1 mouse cellular context compared by ENCODE assay signal in the genomic region with DNA sequence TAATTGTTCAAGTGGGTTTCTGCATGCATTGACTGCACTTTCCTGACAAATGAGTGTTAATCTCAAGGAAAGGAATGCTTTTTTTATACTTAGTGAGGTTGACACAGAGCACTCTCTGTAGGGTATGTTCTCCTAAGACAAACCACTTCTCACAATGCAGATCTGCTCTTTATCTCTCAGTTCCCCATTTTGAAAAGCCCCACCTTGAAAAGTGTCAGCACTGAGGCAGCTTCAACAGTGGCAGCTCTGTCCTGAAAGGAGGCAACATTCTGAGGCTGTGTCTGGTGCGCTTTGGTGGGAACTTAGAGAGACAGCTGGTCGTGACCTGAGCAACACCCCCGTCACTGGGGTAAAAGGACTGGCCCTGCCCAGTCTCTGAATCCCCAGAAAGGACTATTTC.
TF ChIP-seq lines count a peak whose summit lies in the region.

No protein-coding gene starts in this region.

TF ChIP-seq in CH12.LX, 34 proteins besides CTCF, POLR2A, EP300 and RAD21:
- TF ChIP-seq MXI1 (IDR thresholded peaks at IDR 0.05; ENCODE audit: low read depth, low read length) (no peak), ZMIZ1 (IDR thresholded peaks at IDR 0.05; ENCODE audit: low read depth, low read length) (no peak), TCF12 (IDR thresholded peaks at IDR 0.05; ENCODE audit: low read depth, low read length) (peak; percentile 40; the same call in 1 of the 2 replicates), IRF4 (IDR thresholded peaks at IDR 0.05; ENCODE audit: low read depth, low read length) (peak; percentile 95), MYC (IDR thresholded peaks at IDR 0.05; ENCODE audit: low read depth, low read length) (no peak), ZNF384 (IDR thresholded peaks at IDR 0.05; ENCODE audit: low read depth, low read length) (peak; percentile 36), GABPA (IDR thresholded peaks at IDR 0.05; ENCODE audit: insufficient replicate concordance, low read depth, low read length) (no peak), NRF1 (IDR thresholded peaks at IDR 0.05; ENCODE audit: low read depth, low read length) (no peak), SIN3A (IDR thresholded peaks at IDR 0.05; ENCODE audit: low read length) (peak; percentile 77), KAT2A (IDR thresholded peaks at IDR 0.05; ENCODE audit: insufficient replicate concordance, low read length) (no peak), BHLHE40 (IDR thresholded peaks at IDR 0.05; ENCODE audit: low read depth, low read length) (peak; percentile 48; the same call in 1 of the 2 replicates), NELFE (IDR thresholded peaks at IDR 0.05; ENCODE audit: low read depth, low read length) (no peak), SMC3 (IDR thresholded peaks at IDR 0.05; ENCODE audit: low read depth, low read length) (no peak; the same call in 1 of the 2 replicates), UBTF (IDR thresholded peaks at IDR 0.05; ENCODE audit: low read depth, low read length) (peak; percentile 82; the same call in 1 of the 2 replicates), ZC3H11A (IDR thresholded peaks at IDR 0.05; ENCODE audit: low read depth, low read length) (no peak), MAZ (IDR thresholded peaks at IDR 0.05; ENCODE audit: low read depth, low read length) (peak; percentile 53; the same call in 1 of the 2 replicates), TBP (conservative IDR thresholded peaks at IDR 0.05; ENCODE audit: low read depth, low read length) (peak; percentile 72; the same call in 1 of the 2 replicates), CHD1 (IDR thresholded peaks at IDR 0.05; ENCODE audit: low read depth, low read length) (no peak; the same call in 1 of the 2 replicates), USF1 (IDR thresholded peaks at IDR 0.05; ENCODE audit: low read depth, low read length) (no peak), MAFK (IDR thresholded peaks at IDR 0.05; ENCODE audit: insufficient replicate concordance, low read length) (no peak), ETS1 (conservative IDR thresholded peaks at IDR 0.05; ENCODE audit: low read depth, low read length) (peak; percentile 81), HCFC1 (IDR thresholded peaks at IDR 0.05; ENCODE audit: low read depth, low read length) (no peak; the same call in 1 of the 2 replicates), CHD2 (IDR thresholded peaks at IDR 0.05; ENCODE audit: low read length) (peak; percentile 37; the same call in 1 of the 2 replicates), JUN (IDR thresholded peaks at IDR 0.05; ENCODE audit: insufficient read depth, low read depth, low read length) (no peak), PAX5 (IDR thresholded peaks at IDR 0.05; ENCODE audit: low read length) (no peak), USF2 (conservative IDR thresholded peaks at IDR 0.05; ENCODE audit: low read depth, low read length) (no peak), ZKSCAN1 (IDR thresholded peaks at IDR 0.05; ENCODE audit: borderline replicate concordance, low read depth, low read length) (no peak), MEF2A (IDR thresholded peaks at IDR 0.05; ENCODE audit: borderline replicate concordance, low read depth, low read length) (peak; percentile 45; the same call in 1 of the 2 replicates), E2F4 (IDR thresholded peaks at IDR 0.05; ENCODE audit: insufficient replicate concordance, low read depth, low read length) (no peak), JUND (conservative IDR thresholded peaks at IDR 0.05; ENCODE audit: low read depth, low read length) (peak; percentile 29; the same call in 1 of the 2 replicates), POLR2AphosphoS2 (IDR thresholded peaks at IDR 0.05; ENCODE audit: low read depth, low read length) (no peak), MAX (IDR thresholded peaks at IDR 0.05; ENCODE audit: low read length) (no peak), RCOR1 (conservative IDR thresholded peaks at IDR 0.05; ENCODE audit: low read depth, low read length) (no peak), ELF1 (IDR thresholded peaks at IDR 0.05; ENCODE audit: low read depth, low read length) (no peak)
